Mouse (Mus musculus): ENCODE measurements around the gene Zfand3.

GRCm38 (mm10) chr17:30008392-30008791, 3.9 kb downstream of the Zfand3 start:
- TF ChIP-seq CTCF (IDR thresholded peaks at IDR 0.05; ENCODE audit: low read depth, low read length), result no peak
- TF ChIP-seq POLR2A (IDR thresholded peaks at IDR 0.05; ENCODE audit: extremely low read depth, insufficient read depth, low read length), result no peak
